Mouse (Mus musculus): Measurements from ENCODE around the gene Tdo2.

Tdo2 gene

DNA sequence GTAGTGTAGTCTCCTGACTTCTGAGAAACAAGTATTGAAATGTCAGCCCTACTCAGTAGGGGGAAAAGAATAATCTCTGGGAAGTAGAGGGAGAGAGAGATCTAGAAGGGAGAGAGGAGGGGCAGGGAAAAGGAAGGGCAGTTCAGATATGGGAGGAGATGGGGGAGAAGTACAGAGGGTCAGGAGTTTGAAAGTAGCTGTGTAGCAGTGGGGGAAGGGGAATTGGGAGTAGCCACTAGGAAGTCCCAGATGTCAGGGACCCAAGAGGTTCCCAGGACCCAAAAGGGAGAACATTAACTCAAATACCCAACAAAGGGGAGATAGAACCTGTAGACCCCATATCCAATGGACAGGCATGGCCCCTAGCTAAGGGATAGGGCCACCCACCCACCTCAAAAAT, at the start of gene Tdo2:
Gene Tdo2, minus strand, starts transcription at position 101 of the 400 bp plus-strand sequence.
- no peak for DNase-seq

- DNase-seq: no peak
Observed at GRCm38 (mm10) chr3:82023065-82023464, 47.1 kb upstream of the Tdo2 start.

DNA sequence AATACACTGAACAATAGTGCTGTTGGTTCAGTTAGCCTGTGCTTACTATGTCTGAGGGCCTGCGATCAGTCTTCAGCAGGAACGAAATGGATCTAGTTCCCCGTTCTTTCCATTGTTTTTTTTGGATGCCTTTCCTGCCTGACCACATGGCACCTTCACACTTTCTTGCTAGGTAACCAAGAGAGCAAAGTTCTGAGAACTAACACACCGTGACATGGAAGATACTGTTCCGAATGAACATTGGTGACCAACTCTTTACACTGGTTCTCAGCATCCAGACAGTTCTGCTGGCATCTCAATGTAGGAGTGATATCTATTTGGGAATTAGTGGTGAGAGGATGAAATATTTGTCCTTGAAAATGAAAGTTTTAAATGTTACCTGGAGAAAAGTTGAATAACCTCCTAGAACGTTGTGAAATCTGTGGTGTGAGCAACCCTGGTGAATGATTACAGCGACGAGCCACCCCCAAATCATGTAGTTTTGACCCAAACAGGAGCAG, 46.5 kb upstream of the Tdo2 start:
- DNase-seq: no peak

DNA sequence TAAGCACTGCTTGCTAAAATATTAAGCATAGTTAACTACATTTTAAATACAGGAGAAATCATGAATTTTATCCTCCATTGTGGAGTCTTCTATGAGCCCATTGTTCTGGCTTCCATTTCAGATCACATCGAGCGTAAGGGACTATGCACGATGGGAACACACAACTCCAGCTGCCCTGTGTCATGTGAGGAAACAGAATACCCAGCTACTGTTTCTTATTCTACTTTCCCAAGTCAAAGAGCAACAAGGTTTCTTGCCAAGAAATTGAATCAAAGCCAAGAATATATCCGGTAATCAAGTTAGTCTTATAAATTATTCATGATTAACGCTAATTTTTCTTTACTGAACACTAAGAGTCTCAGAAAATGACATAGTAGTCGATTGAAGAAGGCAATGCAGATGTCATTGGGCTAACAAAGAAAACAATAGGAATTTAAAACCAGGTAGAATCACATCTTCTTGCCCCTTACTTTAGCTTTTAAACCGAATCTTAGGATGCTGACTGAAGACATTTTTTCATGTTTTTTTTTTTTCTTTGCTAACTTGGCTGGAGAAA, 38.2 kb upstream of the Tdo2 start:
- no peak for DNase-seq

DNA sequence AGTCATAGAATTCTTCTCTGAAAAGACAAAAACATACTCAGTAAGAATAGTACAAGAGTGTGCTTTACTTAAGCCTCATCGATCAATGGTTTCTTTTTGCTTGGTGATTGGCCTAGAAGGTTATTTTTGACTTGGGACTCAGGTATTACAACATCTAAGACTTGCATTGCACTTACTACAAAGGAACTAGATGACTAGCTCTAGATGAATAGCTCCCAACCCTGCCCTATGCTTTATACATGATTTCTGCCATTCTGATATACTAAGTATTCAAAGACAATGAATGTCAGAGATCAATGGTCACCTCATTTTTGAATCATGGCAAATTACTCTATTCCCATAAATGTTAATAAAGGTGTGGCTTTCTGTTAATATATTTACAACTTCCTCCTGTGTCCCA, 31.0 kb upstream of the Tdo2 start:
- DNase-seq: no peak

DNA sequence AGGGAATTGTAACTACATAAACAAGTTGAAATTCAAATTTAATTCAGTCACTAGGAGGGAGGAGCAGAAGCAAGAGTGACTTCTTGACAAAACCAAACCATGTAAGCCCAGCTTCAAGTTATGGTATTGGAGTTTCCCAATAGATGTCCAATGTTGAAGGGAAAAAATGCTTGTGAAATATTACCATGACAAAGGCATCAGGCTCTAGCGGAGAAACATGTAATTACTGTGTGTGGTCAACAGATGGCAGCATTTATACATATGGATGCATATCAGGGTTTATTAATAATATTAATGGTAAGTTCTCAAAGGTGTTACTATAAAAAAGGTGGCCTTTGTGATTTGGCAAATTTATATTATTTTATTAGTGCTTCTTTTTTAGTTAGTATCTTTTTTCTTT, 20.0 kb upstream of the Tdo2 start:
- peak; percentile 45 for DNase-seq

- DNase-seq: no peak
Observed at GRCm38 (mm10) chr3:81995371-81995770, 19.4 kb upstream of the Tdo2 start.

GRCm38 (mm10) chr3:81990531-81990930, 14.5 kb upstream of the Tdo2 start:
- no peak for DNase-seq

DNA sequence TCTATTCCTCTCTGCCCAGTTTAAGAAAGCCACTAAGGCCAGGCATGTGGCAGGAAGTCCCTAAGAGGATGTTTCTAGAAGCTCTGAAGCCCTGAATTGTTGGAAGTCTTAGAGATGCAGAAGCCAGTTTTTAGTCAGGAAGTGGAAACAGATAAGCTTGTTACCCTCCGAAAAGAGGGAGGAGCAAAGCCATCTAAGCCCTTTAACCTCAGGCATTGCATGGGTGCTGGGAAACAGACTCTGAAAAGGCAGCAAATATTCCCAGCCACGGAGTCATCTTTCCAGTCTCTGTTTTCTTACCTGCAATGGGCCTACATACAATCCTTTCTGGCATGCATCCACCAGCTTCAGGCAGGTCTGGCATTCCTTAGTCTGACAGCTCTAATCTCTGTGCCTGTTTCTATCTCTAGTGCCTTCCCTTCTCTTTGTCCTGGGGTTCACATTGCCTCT, 13.7 kb upstream of the Tdo2 start:
- DNase-seq: no peak

DNA sequence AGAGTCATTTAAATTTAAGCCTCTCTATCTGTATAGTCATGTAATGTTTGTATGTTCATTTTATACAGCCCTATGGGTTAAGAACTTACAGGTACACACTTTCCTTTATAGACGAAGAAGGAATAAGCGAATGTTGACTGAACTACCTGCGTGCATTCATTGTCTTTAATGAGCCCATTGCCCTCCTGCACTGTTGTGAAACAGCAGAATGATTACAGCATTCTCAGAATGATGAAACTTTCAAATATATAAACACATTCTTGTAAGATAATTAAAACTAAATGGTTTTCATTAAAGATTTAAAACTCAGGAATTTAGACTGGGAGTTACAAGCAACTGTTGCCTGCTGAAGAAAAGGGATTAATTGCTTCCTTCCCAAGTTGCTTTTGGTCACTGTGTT, 11.6 kb upstream of the Tdo2 start:
- DNase-seq: no peak

DNA sequence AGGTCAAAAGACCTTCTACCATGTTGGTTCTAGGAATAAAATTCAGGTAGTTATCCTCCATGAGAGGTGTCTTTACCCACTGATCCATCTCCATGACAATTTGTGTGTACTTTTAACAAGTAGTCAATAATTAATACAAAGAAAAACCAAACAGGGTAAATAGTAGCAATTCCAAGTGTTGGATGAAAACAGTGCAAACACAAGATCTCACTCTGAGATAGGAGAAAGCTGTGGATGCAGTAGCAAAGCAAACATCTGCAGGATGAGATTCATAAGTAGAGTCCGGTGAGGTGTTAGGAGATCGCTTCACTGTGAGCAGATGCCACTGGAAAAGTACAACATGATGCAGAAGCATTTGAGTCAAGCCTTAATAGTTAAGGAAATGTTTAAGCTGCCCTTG, 10.1 kb upstream of the Tdo2 start:
- DNase-seq: no peak

GRCm38 (mm10) chr3:81985100-81985499, 9.1 kb upstream of the Tdo2 start:
- no peak for DNase-seq

DNA sequence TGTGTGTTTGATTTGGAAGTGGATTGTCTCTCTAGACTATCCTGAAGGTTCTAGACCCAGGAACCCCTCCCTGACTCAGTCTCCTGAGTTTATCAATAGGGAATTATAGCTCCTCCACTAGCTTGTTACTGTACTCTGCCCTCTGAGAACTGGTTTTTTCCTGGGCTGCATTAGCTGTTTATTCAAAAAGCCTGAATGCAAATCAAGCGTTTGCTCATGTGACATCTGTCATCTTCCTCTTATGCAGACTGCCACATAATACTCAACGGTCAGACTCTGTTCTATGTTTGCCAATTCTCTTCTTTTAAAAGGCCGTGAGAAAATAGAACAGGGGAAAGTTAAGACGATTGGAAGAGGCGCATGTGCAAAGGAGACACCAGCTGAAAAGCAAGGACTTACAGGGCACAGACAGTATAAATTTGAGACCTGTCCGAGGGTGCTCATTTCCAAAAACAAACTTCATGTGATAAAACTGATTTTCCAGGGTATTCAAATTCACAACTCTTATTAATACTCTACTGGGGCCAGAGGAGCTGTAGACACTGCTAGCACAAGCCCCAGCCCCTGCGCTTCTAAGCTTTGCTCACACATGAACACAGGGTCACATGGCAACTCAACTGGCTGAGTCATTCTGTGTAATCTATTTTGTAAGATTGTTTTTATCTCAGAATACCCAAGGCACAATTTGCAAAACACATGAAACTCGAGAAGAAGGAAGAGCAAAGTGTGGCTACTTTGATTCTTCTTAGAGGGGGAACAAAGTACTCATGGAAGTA, 7.3 kb upstream of the Tdo2 start:
- DNase-seq: no peak

DNA sequence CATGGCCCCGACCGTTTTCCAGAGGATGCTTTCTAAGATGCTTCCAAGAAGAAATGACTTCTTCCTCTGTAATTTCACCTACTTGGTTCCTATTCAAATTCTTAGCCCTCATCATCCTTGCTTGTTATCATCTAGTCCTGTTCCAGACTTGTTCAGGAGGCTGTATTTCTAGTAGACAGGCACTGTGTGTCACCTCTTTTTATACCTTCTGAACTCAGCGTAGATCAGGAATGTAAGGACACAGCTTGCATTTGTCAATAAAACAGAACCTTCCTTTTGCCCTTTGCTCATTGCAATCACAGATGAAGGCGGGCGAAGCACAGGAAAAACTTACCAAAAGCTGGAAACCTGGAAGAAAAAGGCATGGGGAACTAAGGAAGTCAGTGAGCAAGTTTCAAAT, 6.0 kb upstream of the Tdo2 start, which contains the start of gene Asic5:
Gene Asic5, plus strand, starts transcription at position 301 of the 400 bp plus-strand sequence.
- no peak for DNase-seq

DNA sequence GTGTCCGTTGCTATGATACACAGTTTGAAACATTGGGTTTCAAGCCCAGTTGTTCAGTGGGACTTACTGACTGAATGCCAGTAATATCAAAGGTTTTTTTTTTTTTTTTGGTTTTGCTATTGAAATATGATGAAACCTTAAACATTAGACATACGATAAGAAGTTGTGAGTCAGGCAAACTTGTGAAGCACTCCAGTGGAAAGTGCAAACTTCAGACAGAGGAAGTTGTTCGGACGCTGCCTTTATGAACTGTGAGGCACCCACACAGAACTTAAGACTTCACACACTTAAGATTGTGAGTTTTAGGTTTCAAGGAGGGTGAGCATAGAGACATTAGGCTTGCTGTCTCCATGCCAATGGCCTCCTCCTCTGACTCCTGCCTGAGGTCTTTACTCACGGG, 5.6 kb upstream of the Tdo2 start:
- DNase-seq: no peak

- DNase-seq: no peak
Observed at GRCm38 (mm10) chr3:81975607-81976006, 395 bp downstream of the Tdo2 start.

DNA sequence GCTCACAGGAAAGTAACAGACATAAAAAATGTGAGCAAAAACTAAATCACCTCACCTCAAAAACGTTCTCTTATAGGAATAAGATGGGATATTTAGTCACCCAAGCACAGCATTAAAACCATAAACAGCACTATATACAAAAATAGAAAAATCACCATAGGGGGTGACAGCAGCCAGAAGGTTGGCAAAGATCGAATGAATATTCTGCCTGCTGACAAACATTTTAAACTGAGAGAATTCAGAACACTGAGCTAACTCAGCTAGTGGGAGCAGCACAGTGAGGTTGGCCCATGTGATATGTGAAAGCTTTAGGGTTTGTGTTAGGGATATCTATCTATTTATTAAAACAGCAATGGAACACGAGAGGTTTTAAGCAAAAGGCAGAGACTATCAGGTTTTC, 11.4 kb downstream of the Tdo2 start:
- peak; percentile 40 for DNase-seq

GRCm38 (mm10) chr3:81963768-81964167, 12.2 kb downstream of the Tdo2 start:
- peak; percentile 24 for DNase-seq

GRCm38 (mm10) chr3:81961336-81961735, 14.7 kb downstream of the Tdo2 start:
- DNase-seq: no peak

DNA sequence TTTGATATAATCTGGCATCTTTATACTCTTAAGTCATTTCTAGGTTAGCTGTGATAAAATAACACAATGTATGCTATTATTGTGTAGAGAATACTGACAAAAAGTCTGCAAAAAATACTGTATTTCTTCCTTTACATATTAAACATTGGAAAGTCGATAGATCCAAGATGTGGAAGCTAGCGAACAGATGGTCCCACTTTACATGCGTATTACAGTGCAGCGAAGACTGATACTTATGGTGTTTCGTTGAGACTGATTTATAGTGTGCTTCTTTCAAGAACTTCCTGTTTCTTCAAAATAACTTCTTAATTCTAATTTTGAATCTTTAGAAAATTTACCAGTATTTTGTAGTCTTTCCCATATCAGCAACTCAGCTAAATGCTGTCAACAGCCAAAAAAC, 18.5 kb downstream of the Tdo2 start:
- no peak for DNase-seq

- DNase-seq: no peak
Observed at GRCm38 (mm10) chr3:81951785-81952184, 24.2 kb downstream of the Tdo2 start.

- DNase-seq: no peak
Observed at GRCm38 (mm10) chr3:81949048-81949447, 27.0 kb downstream of the Tdo2 start.

DNA sequence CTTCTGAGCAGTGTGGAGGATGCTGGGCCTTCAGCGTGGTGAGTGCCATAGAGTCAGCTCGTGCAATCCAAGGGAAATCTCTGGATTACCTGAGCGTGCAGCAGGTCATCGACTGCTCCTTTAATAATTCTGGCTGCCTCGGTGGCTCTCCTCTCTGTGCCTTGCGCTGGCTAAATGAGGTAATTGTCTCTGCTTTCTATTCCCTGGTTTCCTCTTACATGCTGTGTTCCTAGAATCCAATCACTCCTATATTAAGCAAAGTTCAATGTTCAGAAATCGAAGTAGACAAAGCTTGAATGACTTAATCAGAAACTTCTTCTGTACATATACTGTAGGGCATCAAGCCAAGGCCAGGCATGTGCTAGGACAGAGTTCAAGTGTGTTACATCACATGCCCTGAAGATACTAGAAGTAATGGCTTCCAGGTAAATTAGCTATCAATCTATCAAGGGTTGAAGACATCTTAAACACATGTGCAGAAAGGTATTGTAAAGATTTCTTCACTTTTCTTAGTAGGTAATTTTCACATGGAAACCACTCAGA, 31.1 kb downstream of the Tdo2 start:
- no peak for DNase-seq

GRCm38 (mm10) chr3:81943097-81943496, 32.9 kb downstream of the Tdo2 start:
- DNase-seq: no peak
